17 mouse cellular contexts compared by ENCODE assay signal in the genomic region with DNA sequence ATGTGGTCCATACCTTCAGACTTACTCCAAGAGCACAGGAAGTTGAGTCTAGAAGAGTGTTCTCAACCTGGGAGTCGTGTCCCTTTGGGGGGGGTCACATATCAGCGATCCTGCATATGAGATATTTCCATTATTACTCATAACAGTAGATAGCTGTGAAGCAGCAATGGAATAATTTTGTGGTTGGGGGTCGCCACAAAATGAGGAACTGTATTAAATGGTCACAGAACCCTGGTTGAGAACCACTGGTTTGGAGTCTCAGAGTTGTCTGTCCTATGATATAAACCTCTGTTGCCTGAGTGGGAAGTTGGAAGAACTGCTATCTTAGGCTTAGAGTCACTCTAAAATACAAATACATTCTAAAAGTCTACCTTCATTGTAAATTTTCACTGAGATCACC. TPM values are rescaled to one million over a fixed set of nuclear protein-coding genes. Genes with fewer than 3 reads are reported as not detected.
DNase-seq lines count a peak whose midpoint lies in the region; ATAC-seq lines count a peak whose summit lies in the region.
"Had no signal": no experiment of that assay in that cellular context is flagged by ENCODE, and none has a peak within 500 bp of the region (broad histone marks: within the 10 kb centered on the region; RNA-seq: fewer than 3 reads in every experiment).

No protein-coding gene starts in this region.

- ATAC-seq in hindbrain, embryonic 11.5 days (ENCODE audit: low FRiP score) = peak; percentile 44; the same call in 1 of the 2 replicates
- no peak for ATAC-seq in hindbrain, embryonic 13.5 days (ENCODE audit: low FRiP score)
- ATAC-seq in liver, embryonic 11.5 days (replicated peaks; ENCODE audit: low FRiP score) = peak; percentile 22; the same call in 1 of the 2 replicates
- ATAC-seq in common myeloid progenitor, adult 5-6 weeks (replicated peaks; ENCODE audit: low read depth, poor library complexity, severe bottlenecking) = peak; percentile 43
- ATAC-seq in megakaryocyte, adult 5-6 weeks (ENCODE audit: poor library complexity, severe bottlenecking) = 0 out of 2 replicates have a peak, but pooled peaks have one; percentile 6
- ATAC-seq in inflammation-experienced regulatory T-cells, adult 6 months = no peak
- ATAC-seq: forebrain, embryonic 16.5 days had no signal

- no peaks in the 10 kb centered on the region for H3K27me3 ChIP-seq in hindbrain, embryonic 11.5 days (ENCODE audit: control insufficient read depth, insufficient read depth, low read length)
- H3K27me3 ChIP-seq in hindbrain, embryonic 13.5 days = no peaks in the 10 kb centered on the region
- no peaks in the 10 kb centered on the region for H3K27me3 ChIP-seq in liver, embryonic 11.5 days (replicated peaks; ENCODE audit: control insufficient read depth, insufficient read depth, low read length)
- H3K27me3 ChIP-seq: embryonic facial prominence, embryonic 12.5 days had no signal

- WGBS in hindbrain, embryonic 11.5 days = 54% methylated on average over 3 of the region's 3 CpGs
- WGBS in hindbrain, embryonic 13.5 days = 56% methylated on average over 3 of the region's 3 CpGs
- 43% methylated on average over 3 of the region's 3 CpGs for WGBS in liver, embryonic 11.5 days

- H3K4me1 ChIP-seq in hindbrain, embryonic 11.5 days (replicated peaks; ENCODE audit: control insufficient read depth, insufficient read depth, low read length) = no peaks in the 10 kb centered on the region
- H3K4me1 ChIP-seq in hindbrain, embryonic 13.5 days (replicated peaks) = no peaks in the 10 kb centered on the region
- no peaks in the 10 kb centered on the region for H3K4me1 ChIP-seq in liver, embryonic 11.5 days (replicated peaks; ENCODE audit: control insufficient read depth, insufficient read depth, low read length)
- H3K4me1 ChIP-seq: embryonic facial prominence, embryonic 12.5 days; megakaryocyte, embryonic 14.5 days had no signal

- H3K4me3 ChIP-seq in hindbrain, embryonic 11.5 days (ENCODE audit: low read depth, low read length) = no peak overlapping the region
- H3K4me3 ChIP-seq in hindbrain, embryonic 13.5 days = no peak overlapping the region
- no peak overlapping the region for H3K4me3 ChIP-seq in liver, embryonic 11.5 days (ENCODE audit: low read depth, low read length)
- H3K4me3 ChIP-seq: embryonic facial prominence, embryonic 12.5 days; megakaryocyte, embryonic 14.5 days had no signal

- H3K27ac ChIP-seq in hindbrain, embryonic 11.5 days (ENCODE audit: low read depth, low read length) = no peak overlapping the region
- no peak overlapping the region for H3K27ac ChIP-seq in hindbrain, embryonic 13.5 days
- H3K27ac ChIP-seq in liver, embryonic 11.5 days (ENCODE audit: low read depth, low read length) = no peak overlapping the region
- H3K27ac ChIP-seq: embryonic facial prominence, embryonic 12.5 days had no signal

- H3K36me3 ChIP-seq in hindbrain, embryonic 11.5 days (ENCODE audit: control insufficient read depth, insufficient read depth, low read length) = 0 out of 2 replicates have a peak, but pooled peaks cover 2% of the 10 kb centered on the region
- H3K36me3 ChIP-seq in hindbrain, embryonic 13.5 days = no peaks in the 10 kb centered on the region
- no peaks in the 10 kb centered on the region for H3K36me3 ChIP-seq in liver, embryonic 11.5 days (ENCODE audit: control insufficient read depth, insufficient read depth, low read length)
- H3K36me3 ChIP-seq: embryonic facial prominence, embryonic 12.5 days had no signal

- peak; percentile 1 for DNase-seq in hindbrain, embryonic 11.5 days (ENCODE audit: low spot score)
- DNase-seq in liver, embryonic 11.5 days (ENCODE audit: low spot score) = no peak
- no peak for DNase-seq in liver
- no peak for DNase-seq in right cerebral cortex, adult 2 months (ENCODE audit: low spot score in 2 of 2)
- DNase-seq: adrenal gland, adult 8-10 months; cerebellum, adult 9-11 months; gastrocnemius, postnatal 25 days; right cerebral cortex, adult 18-20 months; thymus, postnatal 14 days had no signal

- no peak overlapping the region for H3K9ac ChIP-seq in hindbrain, embryonic 11.5 days (ENCODE audit: low read depth, low read length)
- no peak overlapping the region for H3K9ac ChIP-seq in hindbrain, embryonic 13.5 days
- H3K9ac ChIP-seq in liver, embryonic 11.5 days (ENCODE audit: low read depth, low read length) = no peak overlapping the region
- H3K9ac ChIP-seq: embryonic facial prominence, embryonic 12.5 days had no signal

- H3K9me3 ChIP-seq in hindbrain, embryonic 11.5 days (ENCODE audit: control insufficient read depth, low read length) = peaks cover 50% of the 10 kb centered on the region
- peaks cover 54% of the 10 kb centered on the region for H3K9me3 ChIP-seq in hindbrain, embryonic 13.5 days
- peaks cover 48% of the 10 kb centered on the region for H3K9me3 ChIP-seq in liver, embryonic 11.5 days (ENCODE audit: control insufficient read depth, low read length)

- no peak overlapping the region for H3K4me2 ChIP-seq in hindbrain, embryonic 11.5 days (replicated peaks; ENCODE audit: low read depth, low read length)
- H3K4me2 ChIP-seq in hindbrain, embryonic 13.5 days = no peak overlapping the region
- no peak overlapping the region for H3K4me2 ChIP-seq in liver, embryonic 11.5 days
- H3K4me2 ChIP-seq: embryonic facial prominence, embryonic 12.5 days had no signal

RNA-seq across cellular contexts. Expression of gene Trpm8, which starts 32.4 kb away (rescaled TPM):
- polyA plus RNA-seq in hindbrain, embryonic 11.5 days (2014; fragmentation: Nextera tagmentation; extraction: Ambion mirVana) = not detected in 2 replicates
- 0.04 TPM in 1 of 2 replicates, not detected in the other for polyA plus RNA-seq in hindbrain, embryonic 13.5 days (2015; fragmentation: Nextera tagmentation; extraction: Ambion mirVana)
- polyA plus RNA-seq in liver, embryonic 11.5 days (2014; fragmentation: Nextera tagmentation; extraction: Ambion mirVana) = not detected in 2 replicates
- not detected in 2 replicates for total RNA-seq in common myeloid progenitor, adult 5-6 weeks (2017)
- total RNA-seq in megakaryocyte, adult 5-6 weeks (2015) = not detected in 2 replicates
- total RNA-seq in megakaryocyte, adult 5-6 weeks (2017) = not detected in 2 replicates
- not detected for polyA plus RNA-seq in inflammation-experienced regulatory T-cells, adult 6 months (2017; shearing (Covaris generic))
- total RNA-seq: adrenal gland, adult 8-10 months; gastrocnemius, postnatal 25 days had no signal
- polyA plus RNA-seq: embryonic facial prominence, embryonic 12.5 days; liver, embryonic 16.5 days had no signal

RNA-seq across cellular contexts. Expression of gene Hjurp, which starts 32.5 kb away (rescaled TPM):
- polyA plus RNA-seq in hindbrain, embryonic 11.5 days (2014; fragmentation: Nextera tagmentation; extraction: Ambion mirVana) = 126 and 136 TPM in 2 replicates
- 82.0 and 82.8 TPM in 2 replicates for polyA plus RNA-seq in hindbrain, embryonic 13.5 days (2015; fragmentation: Nextera tagmentation; extraction: Ambion mirVana)
- polyA plus RNA-seq in liver, embryonic 11.5 days (2014; fragmentation: Nextera tagmentation; extraction: Ambion mirVana) = 146 and 168 TPM in 2 replicates
- 186 and 205 TPM in 2 replicates for total RNA-seq in common myeloid progenitor, adult 5-6 weeks (2017)
- 99.8 and 112 TPM in 2 replicates for total RNA-seq in megakaryocyte, adult 5-6 weeks (2015)
- 174 and 189 TPM in 2 replicates for total RNA-seq in megakaryocyte, adult 5-6 weeks (2017)
- 10 to 100 TPM; 37.3 to 97.3 (median 69.6) TPM for polyA plus RNA-seq in inflammation-experienced regulatory T-cells, adult 6 months (2017; shearing (Covaris generic))

Comparison
In these comparisons a context has a peak if more than half of its experiments do, and no peak if none do; other contexts are left out.
1. ATAC-seq: peak in hindbrain, embryonic 11.5 days (single experiment), liver, embryonic 11.5 days (single experiment), common myeloid progenitor, adult 5-6 weeks (single experiment) and megakaryocyte, adult 5-6 weeks (single experiment); none in hindbrain, embryonic 13.5 days (single experiment) and inflammation-experienced regulatory T-cells, adult 6 months (single experiment).